Mouse (Mus musculus): ENCODE data around the gene Dlg5. TPM values are rescaled to one million over a fixed set of nuclear protein-coding genes. Genes with fewer than 3 reads are reported as not detected.

Gene Dlg5
- total and polyA plus RNA-seq, 3 experiments: 44.5 to 72.1 (median 48.6) TPM

GRCm38 (mm10) chr14:24189598-24189997, 56.1 kb downstream of the Dlg5 start:
- DNase-seq: no peak

DNA sequence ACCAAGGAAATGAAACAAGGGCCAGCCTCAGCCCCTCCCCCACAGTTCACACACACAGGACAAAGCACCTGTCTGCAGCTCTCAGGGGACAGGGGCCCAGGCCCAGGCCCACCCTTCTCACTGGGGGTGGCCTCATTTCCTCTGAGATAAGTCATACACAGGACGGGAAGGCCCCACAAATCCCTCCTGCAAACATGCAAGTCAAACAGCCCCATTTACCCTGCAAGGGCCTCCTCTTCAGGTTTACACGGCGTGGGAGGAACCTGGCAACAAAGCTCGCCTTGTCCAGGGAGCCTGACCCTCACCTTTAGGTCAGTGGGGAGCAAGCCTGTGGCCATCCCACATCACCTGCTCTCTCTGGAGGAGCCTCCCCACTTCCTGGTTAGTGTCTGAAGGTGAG, 60.2 kb downstream of the Dlg5 start:
- DNase-seq: no peak

DNA sequence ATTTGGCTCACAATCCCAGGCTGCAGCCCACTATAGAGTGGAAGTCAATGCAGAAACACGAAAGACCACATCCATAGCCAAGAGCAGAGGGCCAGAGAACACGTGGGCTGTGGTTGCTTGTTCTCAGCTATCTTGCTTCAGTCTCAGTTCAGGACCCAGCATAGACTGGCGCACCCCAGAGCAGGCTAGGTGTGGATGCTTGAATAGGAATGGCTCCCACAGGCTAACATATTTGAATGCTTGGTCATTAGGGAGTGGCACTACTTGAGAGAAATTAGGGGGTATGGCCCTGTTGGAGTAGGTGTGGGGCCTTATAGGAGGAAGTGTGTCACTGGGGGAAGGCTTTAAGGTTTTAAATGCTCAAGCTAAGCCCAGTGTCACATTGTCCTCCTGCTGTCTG, 62.8 kb downstream of the Dlg5 start:
- no peak for DNase-seq

GRCm38 (mm10) chr14:24181811-24182506, 63.8 kb downstream of the Dlg5 start:
- peak; percentile 75 for DNase-seq

- DNase-seq: peak; percentile 53
These were observed 66.2 kb downstream of the Dlg5 start for GRCm38 (mm10) chr14:24179466-24179991.

GRCm38 (mm10) chr14:24176609-24177008, 69.1 kb downstream of the Dlg5 start:
- DNase-seq: no peak

DNA sequence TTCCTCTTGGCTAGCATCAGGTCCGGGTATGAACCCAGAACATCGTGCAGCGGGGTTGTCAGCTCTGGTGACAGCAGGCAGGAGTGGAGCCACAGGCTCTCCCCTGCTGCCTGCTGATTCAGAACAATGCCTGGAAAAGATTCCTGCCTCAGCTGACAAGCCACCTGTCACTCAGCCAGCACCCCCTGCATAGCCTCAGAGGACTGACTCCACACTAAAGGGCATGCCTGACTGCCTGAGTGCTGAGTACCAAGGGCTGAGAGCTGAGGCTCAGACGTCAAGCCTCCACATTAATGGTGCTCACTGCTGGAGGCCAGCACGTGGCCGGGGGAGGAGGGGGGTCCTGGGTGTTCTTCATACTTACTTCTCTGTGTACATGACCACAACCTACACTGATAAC, 72.4 kb downstream of the Dlg5 start:
- no peak for DNase-seq

- DNase-seq: peak; percentile 48
These were observed 73.9 kb downstream of the Dlg5 start for GRCm38 (mm10) chr14:24171639-24172311.

DNA sequence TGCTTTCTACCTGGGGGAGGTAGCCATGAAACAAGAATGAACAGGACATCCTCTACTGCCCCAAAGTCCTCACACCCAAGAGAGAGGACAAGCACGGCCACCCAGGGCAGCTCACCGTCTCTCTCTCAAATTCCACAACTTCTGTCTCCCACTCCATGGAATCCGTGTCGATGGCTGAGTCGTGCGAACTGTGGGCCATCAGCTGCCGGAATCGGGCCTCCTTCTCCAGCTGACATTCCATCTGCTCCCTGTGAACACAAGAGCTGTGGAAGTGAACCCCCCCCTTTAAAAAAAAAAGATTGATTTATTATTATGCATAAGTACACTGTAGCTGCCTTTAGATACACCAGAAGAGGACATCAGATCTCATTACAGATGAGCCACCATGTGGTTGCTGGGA, 79.7 kb downstream of the Dlg5 start:
- DNase-seq: no peak

- no peak for DNase-seq
These were observed 80.9 kb downstream of the Dlg5 start for GRCm38 (mm10) chr14:24164721-24165367.

GRCm38 (mm10) chr14:24162856-24163255, 82.9 kb downstream of the Dlg5 start:
- DNase-seq: no peak

DNA sequence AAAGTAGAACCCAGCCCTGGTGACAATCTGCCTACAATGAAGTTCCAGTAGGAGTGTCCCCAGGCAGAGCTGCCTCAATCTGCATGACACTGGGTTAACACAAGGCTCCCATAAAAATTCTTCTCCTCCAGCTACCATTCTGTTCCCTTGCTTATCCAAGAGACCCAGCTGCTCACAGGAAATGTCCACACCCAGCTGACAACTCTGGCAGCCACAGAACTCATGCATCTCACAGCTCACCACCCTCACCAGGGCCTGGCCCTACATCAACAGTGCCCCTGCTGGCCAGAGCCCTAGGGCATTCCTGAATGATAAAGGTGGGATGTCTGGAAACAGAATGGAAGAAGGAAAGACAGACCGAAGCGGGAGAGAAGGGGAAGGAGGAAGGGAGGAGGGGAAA, 96.8 kb downstream of the Dlg5 start:
- no peak for DNase-seq

DNA sequence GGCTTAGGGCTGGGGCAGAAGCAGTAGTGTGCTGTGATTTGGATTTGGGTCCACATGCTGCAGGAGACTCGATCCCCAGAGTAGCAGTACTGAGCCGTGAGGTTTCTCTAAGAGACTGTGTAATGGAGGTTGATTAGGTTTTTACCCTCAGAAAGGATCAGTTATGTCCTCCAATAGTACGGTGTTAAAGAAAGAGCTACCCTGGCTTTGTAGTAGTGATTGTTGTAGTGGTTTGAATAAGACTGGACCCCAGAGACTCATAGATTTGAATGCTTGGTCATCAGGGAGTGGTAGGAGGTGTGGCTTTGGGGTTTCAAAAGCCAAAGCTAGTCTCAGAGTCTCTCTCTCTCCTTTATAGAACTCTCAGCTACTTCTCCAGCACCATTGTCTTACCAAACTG, 100.9 kb downstream of the Dlg5 start:
- no peak for DNase-seq

GRCm38 (mm10) chr14:24144421-24144820, 101.3 kb downstream of the Dlg5 start:
- DNase-seq: no peak

- DNase-seq: no peak
These were observed 102.7 kb downstream of the Dlg5 start for GRCm38 (mm10) chr14:24142926-24143430.

- DNase-seq: no peak
These were observed 104.0 kb downstream of the Dlg5 start for GRCm38 (mm10) chr14:24141727-24142126.

DNA sequence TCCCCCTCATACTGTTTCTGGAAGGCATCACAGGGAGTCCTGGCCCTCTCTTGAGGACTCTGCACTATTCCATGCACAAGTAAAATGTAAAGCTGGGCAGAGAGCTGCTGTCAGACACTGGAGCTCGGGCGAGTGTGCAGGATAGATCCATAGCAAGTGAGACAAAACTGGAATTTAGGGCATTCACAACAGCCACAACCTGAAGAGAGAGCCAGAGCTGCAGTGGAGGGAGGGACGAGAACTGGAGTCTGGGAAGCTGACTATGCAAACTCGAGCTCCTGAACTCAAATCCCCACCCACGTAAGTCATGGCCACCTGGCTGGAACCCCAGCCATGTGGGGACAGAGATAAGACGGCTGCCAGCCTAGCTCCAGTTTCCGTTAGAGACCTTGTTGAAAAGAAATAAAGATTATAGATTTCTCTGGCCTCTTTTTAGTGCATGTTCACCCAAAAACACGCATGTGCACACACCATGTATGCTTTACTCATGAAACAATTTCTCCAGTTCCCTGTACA, 105.4 kb downstream of the Dlg5 start:
- DNase-seq: no peak

DNA sequence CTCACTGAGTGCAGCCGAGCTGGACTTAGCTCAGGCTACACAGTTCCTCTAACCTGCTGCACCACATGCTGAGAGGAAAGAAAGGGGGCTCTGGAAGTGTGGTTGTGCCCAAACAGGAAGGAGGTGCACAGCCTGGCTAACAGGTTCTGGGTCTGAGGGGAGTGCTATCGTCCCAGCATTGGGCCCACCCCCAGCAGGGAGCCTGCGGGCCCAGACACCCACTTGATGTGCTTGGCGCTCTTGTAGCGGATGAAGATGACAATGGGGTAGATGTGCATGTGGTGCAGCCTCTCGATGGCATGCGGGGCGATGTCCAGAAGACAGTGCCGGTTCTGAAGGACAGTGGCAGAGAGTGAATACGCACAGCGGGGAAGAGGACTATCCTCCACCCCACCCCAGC, 108.8 kb downstream of the Dlg5 start:
- DNase-seq: no peak

- no peak for DNase-seq
These were observed 111.0 kb downstream of the Dlg5 start for GRCm38 (mm10) chr14:24134623-24135290.

DNA sequence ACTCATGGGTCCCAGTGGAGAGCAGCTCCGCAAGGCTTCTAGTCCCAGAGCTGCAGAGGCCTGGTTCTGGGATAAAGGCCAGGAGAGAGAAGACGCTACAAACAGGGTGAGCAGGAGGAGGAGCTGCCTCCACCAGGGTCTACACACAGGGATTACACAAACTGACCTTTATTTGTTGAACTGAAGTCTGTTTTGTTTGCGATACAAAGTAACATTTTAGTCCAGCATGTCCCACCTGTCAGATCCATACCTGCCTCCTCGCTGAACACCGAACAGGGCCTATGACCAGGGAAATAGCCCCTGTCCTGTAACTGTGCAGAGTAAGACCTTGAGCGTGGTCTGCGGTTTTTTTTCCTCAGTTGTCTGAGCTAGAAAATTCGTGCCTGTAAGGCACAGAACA, 111.9 kb downstream of the Dlg5 start:
- DNase-seq: no peak

DNA sequence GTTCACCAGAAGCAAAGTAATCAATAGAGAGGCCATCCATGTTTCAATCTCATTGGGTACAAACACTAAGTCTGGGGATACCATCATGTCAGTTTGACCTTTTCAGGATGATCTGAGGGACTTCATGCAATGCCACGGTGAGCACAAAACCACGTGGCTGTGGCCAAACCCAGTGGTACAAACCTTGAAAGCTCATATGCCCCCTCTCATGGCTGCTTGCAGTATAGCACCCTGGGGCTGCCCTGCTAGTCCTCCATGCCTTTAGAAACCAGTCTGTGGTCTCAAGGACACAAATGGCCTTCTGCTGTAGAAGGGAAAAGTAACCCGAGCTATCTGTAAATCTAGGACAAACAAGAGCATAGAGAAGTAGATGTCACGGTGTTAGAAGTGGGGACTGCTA, 113.6 kb downstream of the Dlg5 start:
- peak; percentile 59 for DNase-seq

DNA sequence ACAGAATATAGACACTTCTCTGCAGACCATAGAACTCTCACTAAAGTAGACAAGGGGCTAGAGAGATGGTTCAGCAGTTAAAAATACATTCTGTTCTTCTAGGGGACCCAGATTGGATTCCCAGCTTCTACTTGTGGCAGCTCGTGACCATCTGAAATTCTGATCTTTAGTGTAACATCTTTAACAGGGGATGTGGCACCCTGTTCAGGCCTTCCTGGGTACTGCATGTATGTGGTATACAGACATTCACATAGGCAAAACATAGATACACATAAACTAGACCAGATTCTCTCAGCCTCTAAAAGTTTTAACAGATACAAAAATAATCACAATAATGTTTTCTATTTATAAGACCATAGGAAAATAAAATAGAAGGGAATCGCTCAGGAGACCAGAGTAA, 120.7 kb downstream of the Dlg5 start:
- no peak for DNase-seq
